Comparison of ENCODE assay signal across 18 mouse cellular contexts in genomic region chr13:46189726-46190125, GRCm38 (mm10).
"Had no signal": no experiment of that assay in that cellular context is flagged by ENCODE, and none has a peak within 500 bp of the region (broad histone marks: within the 10 kb centered on the region; RNA-seq: fewer than 3 reads in every experiment).

No protein-coding gene starts in this region.

- H3K9ac ChIP-seq: lung, embryonic 14.5 days; midbrain, embryonic 12.5 days; midbrain, embryonic 15.5 days; neural tube, embryonic 13.5 days; neural tube, embryonic 15.5 days had no signal

- H3K27me3 ChIP-seq: midbrain, embryonic 12.5 days; midbrain, embryonic 15.5 days; neural tube, embryonic 13.5 days; neural tube, embryonic 15.5 days had no signal

- H3K36me3 ChIP-seq: midbrain, embryonic 10.5 days; midbrain, embryonic 12.5 days; midbrain, embryonic 15.5 days; neural tube, embryonic 13.5 days; neural tube, embryonic 15.5 days had no signal

- H3K27ac ChIP-seq: midbrain, embryonic 10.5 days; midbrain, embryonic 12.5 days; midbrain, embryonic 15.5 days; neural tube, embryonic 13.5 days; neural tube, embryonic 15.5 days had no signal

- H3K4me3 ChIP-seq: midbrain, embryonic 10.5 days; midbrain, embryonic 12.5 days; midbrain, embryonic 15.5 days; myocyte; neural tube, embryonic 13.5 days; neural tube, embryonic 15.5 days had no signal

- ATAC-seq: midbrain, embryonic 15.5 days had no signal

- H3K4me2 ChIP-seq: lung, embryonic 14.5 days; midbrain, embryonic 12.5 days; midbrain, embryonic 15.5 days; neural tube, embryonic 13.5 days; neural tube, embryonic 15.5 days had no signal

- DNase-seq: lung, adult 18-20 months; lung, embryonic 14.5 days; lung, postnatal 10 days; lung, postnatal 4 days; retina, postnatal 1 day; right cerebral cortex, adult 18-20 months; right cerebral cortex, postnatal 25 days; right cerebral cortex, postnatal 4 days; spleen, adult 18-20 months; thymus, adult 18-20 months; thymus, postnatal 14 days; thymus, postnatal 36 days had no signal

- H3K9me3 ChIP-seq: midbrain, embryonic 10.5 days; midbrain, embryonic 12.5 days; midbrain, embryonic 15.5 days; neural tube, embryonic 13.5 days; neural tube, embryonic 15.5 days had no signal

- H3K4me1 ChIP-seq: midbrain, embryonic 12.5 days; midbrain, embryonic 15.5 days had no signal
